Mouse (Mus musculus) embryonic facial prominence, embryonic 14.5 days (tissue): ENCODE results near the gene Nemp2. TPM values are rescaled to one million over a fixed set of nuclear protein-coding genes. Genes with fewer than 3 reads are reported as not detected.
A peak's percentile ranks its signal among the peaks of the same experiment; 100 is the strongest.

ENCODE experiments used
- ATAC-seq: fragments of 200-750 bp; cut with Nextera tagmentation; 2 replicates; pipeline ENCODE4 v1.8.0; 2017; ENCODE audit warnings: low read depth, moderate number of reproducible peaks, moderate TSS enrichment
- DNase-seq: peaks from one replicate; pipeline ENCODE4 v3.0.0-alpha.2; 2015; ENCODE audit warnings: low spot score
- H3K27ac ChIP-seq: fragments of 300-500 bp; sonication (generic); replicated peaks from 2 replicates; pipeline ENCODE4 v1.5.1; 2014; ENCODE audit warnings: low read depth, mild to moderate bottlenecking, low read length, moderate library complexity
- H3K27me3 ChIP-seq: fragments of 300-500 bp; sonication (generic); replicated peaks from 2 replicates; pipeline ENCODE4 v1.6.1; 2014; ENCODE audit warnings: low read length; ENCODE audit not compliant: control insufficient read depth, insufficient read depth
- H3K36me3 ChIP-seq: fragments of 300-500 bp; sonication (generic); 2 replicates; pipeline ENCODE4 v1.6.1; 2014; ENCODE audit warnings: low read length, mixed read lengths; ENCODE audit not compliant: control insufficient read depth, insufficient read depth
- H3K4me1 ChIP-seq: fragments of 300-500 bp; sonication (generic); 2 replicates; pipeline ENCODE4 v1.6.1; 2014; ENCODE audit warnings: antibody characterized with exemption, low read length; ENCODE audit not compliant: control insufficient read depth, insufficient read depth
- H3K4me2 ChIP-seq: fragments of 300-500 bp; sonication (generic); 2 replicates; pipeline ENCODE4 v1.6.1; 2014; ENCODE audit warnings: low read depth, mild to moderate bottlenecking, low read length, moderate library complexity, mixed read lengths
- H3K4me3 ChIP-seq: fragments of 300-500 bp; sonication (generic); 2 replicates; pipeline ENCODE4 v1.5.1; 2014; ENCODE audit warnings: low read depth, mild to moderate bottlenecking, low read length
- H3K9ac ChIP-seq: fragments of 300-500 bp; sonication (generic); 2 replicates; pipeline ENCODE4 v1.6.1; 2014; ENCODE audit warnings: low read depth, mild to moderate bottlenecking, low read length, moderate library complexity, mixed read lengths
- H3K9me3 ChIP-seq: fragments of 300-500 bp; sonication (generic); 2 replicates; pipeline ENCODE4 v1.6.1; 2016; ENCODE audit warnings: low read length; ENCODE audit not compliant: control insufficient read depth
- WGBS: fragments of 180-500 bp; shearing (Covaris S2); extraction: QIAGEN DNeasy Blood & Tissue Kit; methylation state at CpG from one replicate; pipeline ENCODE4 v1.1.7; 2014; 5-methylcytosine and 5-hydroxymethylcytosine counted together
- polyA plus RNA-seq: library from polyadenylated mRNA; unstranded; fragments of >200 nt; fragmentation: Nextera tagmentation; extraction: Ambion mirVana; gene quantifications from 2 replicates; pipeline ENCODE4 v1.2.1, GENCODE M21; 2014

Gene Nemp2
- polyA plus RNA-seq, 1 experiment from 2014 or later = 8.4 TPM

DNA sequence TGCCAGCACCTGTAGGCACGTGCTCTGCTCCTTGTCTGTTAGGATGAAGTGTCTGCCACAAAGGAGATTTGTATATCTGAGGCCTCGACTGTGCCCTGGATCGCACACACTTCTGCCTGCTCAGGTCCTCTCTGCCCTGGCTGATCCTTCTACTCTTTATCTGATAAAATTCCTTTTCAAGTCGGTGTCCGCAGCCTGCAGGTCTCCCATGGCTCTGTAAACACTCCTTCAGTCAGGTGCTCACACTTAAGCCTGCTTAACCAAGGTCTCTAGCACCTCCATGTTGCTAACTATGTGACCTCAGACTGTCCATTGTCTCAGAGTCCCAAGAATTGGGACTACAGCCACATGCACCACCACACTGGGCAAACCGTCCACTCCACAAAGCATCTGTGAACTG is 9.8 kb downstream of the Nemp2 start:
- Histone ChIP-seq H3K4me2 (no peak overlapping the region), H3K4me3 (no peak overlapping the region), H3K27ac (no peak overlapping the region), H3K9ac (no peak overlapping the region), H3K36me3 (peaks cover 44% of the 10 kb centered on the region), H3K27me3 (no peaks in the 10 kb centered on the region), H3K9me3 (no peaks in the 10 kb centered on the region), H3K4me1 (no peaks in the 10 kb centered on the region)
- ATAC-seq (no peak), DNase-seq (no peak)
- WGBS = 77% methylated on average over 6 of the region's 6 CpGs

DNA sequence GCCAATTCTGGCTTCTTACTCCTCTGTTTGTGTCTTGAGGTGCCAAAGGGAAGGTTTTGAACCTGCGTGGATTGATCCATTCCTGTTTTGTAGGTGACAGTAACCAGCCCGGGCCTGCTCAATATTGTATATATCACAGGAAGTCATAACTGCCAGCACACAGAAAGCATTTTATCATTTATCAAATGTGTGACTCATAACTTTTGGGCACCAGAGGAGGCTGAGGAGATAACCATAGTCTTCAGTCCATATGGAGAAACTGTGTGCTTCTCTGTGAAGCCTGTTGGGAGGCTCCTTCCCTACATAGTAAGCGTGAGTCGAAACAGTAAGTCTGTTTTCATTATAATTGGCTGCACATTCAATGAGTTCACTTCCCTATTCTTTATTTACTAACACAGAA is 10.2 kb downstream of the Nemp2 start:
- no peak overlapping the region for H3K27ac ChIP-seq
- no peak overlapping the region for H3K9ac ChIP-seq
- peaks cover 48% of the 10 kb centered on the region for H3K36me3 ChIP-seq
- no peaks in the 10 kb centered on the region for H3K4me1 ChIP-seq
- no peak for ATAC-seq
- H3K27me3 ChIP-seq = no peaks in the 10 kb centered on the region
- 86% methylated on average over 4 of the region's 4 CpGs for WGBS
- H3K4me2 ChIP-seq = no peak overlapping the region
- H3K9me3 ChIP-seq = no peaks in the 10 kb centered on the region
- no peak overlapping the region for H3K4me3 ChIP-seq
- DNase-seq = no peak

DNA sequence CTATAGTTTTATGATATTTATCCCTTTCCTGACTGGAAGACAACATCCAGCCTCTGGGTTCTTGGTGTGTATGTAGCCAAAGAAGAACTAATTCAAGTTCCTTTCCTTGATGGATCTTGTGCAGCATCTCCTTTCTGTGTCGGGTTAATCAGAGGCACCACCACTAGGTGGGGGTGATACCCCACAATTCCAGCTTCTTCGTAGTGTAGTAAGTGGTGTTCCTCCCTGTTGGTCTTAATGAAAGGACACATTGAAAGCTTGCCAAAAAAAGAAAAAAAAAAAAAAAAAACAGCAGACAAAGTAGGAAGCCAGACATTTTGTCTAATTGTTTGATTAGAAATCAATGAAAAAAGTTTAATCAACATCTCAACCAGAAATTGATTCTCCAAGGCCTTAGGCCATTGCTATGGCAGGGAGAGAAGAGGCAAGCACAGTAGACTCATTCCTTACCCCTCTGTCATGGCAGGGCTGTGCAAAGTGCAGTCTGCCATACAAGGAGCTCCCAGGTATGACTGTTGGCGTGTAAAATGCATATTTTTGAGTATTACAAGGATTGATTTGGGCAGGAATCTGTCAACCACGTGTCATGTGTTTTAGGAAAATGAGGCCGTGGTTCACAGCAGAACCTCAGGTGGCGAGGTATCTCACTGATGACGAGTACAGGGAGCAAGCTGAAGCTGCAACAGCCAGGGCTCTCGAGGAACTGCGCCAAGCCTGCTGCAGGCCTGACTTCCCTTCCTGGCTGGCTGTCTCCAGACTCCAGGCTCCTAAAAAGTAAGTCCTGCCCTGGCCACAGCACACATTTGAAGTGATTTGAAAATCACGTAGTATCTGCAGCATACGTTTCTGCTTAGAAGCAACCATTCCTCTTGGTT is 17.9 kb downstream of the Nemp2 start:
- no peaks in the 10 kb centered on the region for H3K27me3 ChIP-seq
- peak; percentile 76; the same call in 1 of the 2 replicates for ATAC-seq
- no peak overlapping the region for H3K9ac ChIP-seq
- peak; percentile 75 for DNase-seq
- H3K9me3 ChIP-seq = no peaks in the 10 kb centered on the region
- no peak overlapping the region for H3K4me2 ChIP-seq
- peaks cover 44% of the 10 kb centered on the region for H3K36me3 ChIP-seq
- 72% methylated on average over 11 of the region's 11 CpGs for WGBS
- no peak overlapping the region for H3K4me3 ChIP-seq
- no peaks in the 10 kb centered on the region; the same call in 1 of the 2 replicates for H3K4me1 ChIP-seq
- no peak overlapping the region for H3K27ac ChIP-seq

DNA sequence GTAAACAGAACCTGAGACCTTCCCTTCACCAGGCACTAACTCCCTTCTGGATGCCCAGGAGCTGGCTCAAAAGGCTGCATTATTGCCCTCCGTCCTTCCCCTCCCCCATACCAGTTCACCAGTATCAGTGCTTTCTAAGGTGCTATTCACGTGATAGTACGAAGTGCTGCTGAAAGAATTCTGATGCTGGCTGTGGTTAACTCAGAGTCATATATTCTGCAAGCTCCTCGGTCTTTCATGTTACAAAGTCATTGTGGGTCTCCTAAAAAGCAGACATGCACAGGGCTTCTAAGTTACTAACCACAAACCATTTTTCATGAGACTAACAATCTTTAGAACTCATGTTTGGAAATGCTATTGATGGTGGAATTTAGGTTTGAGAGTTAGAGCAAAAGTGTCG is 19.6 kb downstream of the Nemp2 start:
- no peaks in the 10 kb centered on the region for H3K27me3 ChIP-seq
- 85% methylated on average over 5 of the region's 5 CpGs for WGBS

DNA sequence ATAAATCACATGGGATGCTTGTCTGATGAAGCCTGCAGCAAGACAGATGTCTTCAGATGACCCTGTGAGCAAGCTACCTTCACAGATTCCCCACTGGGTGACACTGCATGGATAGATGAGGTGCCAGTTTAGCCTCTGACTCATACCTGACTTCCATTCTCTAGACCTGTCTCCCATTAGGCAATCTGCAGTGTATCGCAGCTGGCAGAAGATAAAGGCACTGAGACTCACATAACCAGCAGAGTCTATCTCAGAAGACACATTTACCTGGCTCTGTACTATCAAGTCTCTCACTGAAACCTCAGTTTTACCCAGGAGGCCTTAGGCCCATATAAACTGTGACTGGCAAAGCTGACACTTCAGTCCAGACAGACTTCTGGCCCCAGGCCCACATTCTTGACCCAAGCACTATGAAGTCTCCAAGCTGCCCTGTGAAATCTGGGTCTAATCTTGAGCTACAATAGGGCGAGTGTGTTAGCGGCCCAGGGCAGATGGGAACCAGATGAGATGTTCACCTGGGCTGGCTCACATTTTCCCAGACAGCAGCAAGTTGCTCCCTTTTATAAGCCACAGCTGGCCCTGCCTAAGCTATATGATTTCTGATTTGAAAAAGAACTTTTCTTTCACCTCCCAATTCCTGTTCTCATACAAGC is 22.2 kb downstream of the Nemp2 start:
- Histone ChIP-seq H3K4me2 (no peak overlapping the region), H3K36me3 (peaks cover 23% of the 10 kb centered on the region; the same call in 1 of the 2 replicates), H3K9ac (no peak overlapping the region), H3K27ac (no peak overlapping the region), H3K4me1 (no peaks in the 10 kb centered on the region; the same call in 1 of the 2 replicates), H3K9me3 (no peaks in the 10 kb centered on the region), H3K27me3 (no peaks in the 10 kb centered on the region), H3K4me3 (no peak overlapping the region)
- peak; percentile 24 for DNase-seq
- peak; percentile 50; the same call in 1 of the 2 replicates for ATAC-seq
- 38% methylated on average over 3 of the region's 3 CpGs for WGBS

More for the DNA sequence above, 19.6 kb downstream of the Nemp2 start:
- H3K4me3 ChIP-seq = no peak overlapping the region
- DNase-seq (no peak), ATAC-seq (no peak)
- no peaks in the 10 kb centered on the region; the same call in 1 of the 2 replicates for H3K4me1 ChIP-seq
- H3K27ac ChIP-seq = no peak overlapping the region
- H3K4me2 ChIP-seq = no peak overlapping the region
- H3K9me3 ChIP-seq = no peaks in the 10 kb centered on the region
- peaks cover 38% of the 10 kb centered on the region for H3K36me3 ChIP-seq
- no peak overlapping the region for H3K9ac ChIP-seq

DNA sequence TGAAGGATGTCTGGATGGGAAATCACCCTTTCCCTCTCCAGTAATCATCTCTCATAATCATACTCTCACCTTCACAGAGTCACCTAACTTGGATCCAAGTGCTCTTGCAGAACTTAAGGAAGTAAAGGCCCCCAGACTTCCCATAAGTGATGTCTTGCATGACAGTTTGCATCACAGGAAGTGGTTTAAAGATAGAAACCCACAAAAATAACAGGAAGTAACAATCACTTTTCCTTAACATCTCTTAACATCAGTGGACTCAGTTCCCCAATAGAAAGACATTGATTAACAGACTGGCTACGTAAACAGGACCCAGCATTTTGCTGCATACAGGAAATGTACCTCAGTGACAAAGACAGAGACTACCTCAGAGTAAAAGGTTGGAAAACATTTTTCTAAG is 22.9 kb downstream of the Nemp2 start:
- Histone ChIP-seq H3K9me3 (no peaks in the 10 kb centered on the region), H3K9ac (no peak overlapping the region), H3K4me1 (no peaks in the 10 kb centered on the region; the same call in 1 of the 2 replicates), H3K4me3 (no peak overlapping the region), H3K27ac (no peak overlapping the region), H3K27me3 (no peaks in the 10 kb centered on the region), H3K4me2 (no peak overlapping the region), H3K36me3 (peaks cover 23% of the 10 kb centered on the region; the same call in 1 of the 2 replicates)
- WGBS = 73% methylated on average over 1 of the region's 1 CpGs
- ATAC-seq (no peak), DNase-seq (no peak)

DNA sequence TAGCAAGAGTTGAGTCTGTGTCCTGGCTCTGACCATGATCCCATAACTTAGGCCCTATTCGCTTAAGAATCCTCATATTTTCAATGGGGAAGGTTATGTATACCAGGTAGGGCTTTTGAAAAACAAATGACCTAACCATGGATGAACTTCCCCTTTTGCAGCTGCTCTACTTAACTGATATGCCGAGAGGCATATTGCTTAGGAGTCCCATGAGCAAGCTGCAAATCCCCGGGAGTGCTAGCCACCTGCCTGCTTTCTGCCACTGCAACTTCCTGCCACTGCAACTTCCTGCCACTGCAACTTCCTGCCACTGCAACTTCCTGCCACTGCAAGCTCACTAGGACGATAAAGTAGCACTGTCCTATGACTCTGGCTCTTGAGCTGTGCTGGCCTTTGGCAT is 24.6 kb downstream of the Nemp2 start:
- no peak overlapping the region for H3K4me2 ChIP-seq
- no peaks in the 10 kb centered on the region for H3K27me3 ChIP-seq
- H3K4me1 ChIP-seq = no peaks in the 10 kb centered on the region; the same call in 1 of the 2 replicates
- ATAC-seq (no peak), DNase-seq (no peak)
- no peaks in the 10 kb centered on the region for H3K9me3 ChIP-seq
- WGBS = 80% methylated on average over 4 of the region's 4 CpGs
- no peak overlapping the region for H3K9ac ChIP-seq
- no peak overlapping the region for H3K27ac ChIP-seq
- H3K4me3 ChIP-seq = no peak overlapping the region
- peaks cover 13% of the 10 kb centered on the region; the same call in 1 of the 2 replicates for H3K36me3 ChIP-seq

DNA sequence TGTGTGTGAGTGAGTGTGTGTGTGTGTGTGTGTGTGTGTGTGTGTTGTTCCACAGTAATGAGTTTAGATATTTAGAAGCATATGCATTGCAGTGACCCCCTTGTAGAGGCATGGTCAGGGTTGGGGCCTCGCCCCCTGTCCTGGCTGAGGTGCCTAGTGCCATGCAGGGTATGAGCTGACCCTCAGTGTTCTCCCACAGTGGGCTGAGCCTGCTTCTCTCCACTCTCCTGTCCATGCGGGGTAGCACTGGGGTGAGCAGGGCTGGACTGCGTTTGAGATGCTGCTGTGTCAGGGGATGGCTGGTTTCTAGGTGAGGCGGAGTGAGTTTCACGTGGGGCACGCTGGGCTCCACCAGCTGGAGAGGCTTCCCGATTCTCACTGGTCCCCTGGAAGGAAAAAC is 27.7 kb downstream of the Nemp2 start:
- H3K4me3 ChIP-seq = no peak overlapping the region
- no peaks in the 10 kb centered on the region for H3K9me3 ChIP-seq
- ATAC-seq = no peak
- no peak for DNase-seq
- no peaks in the 10 kb centered on the region for H3K27me3 ChIP-seq
- no peaks in the 10 kb centered on the region for H3K36me3 ChIP-seq
- 73% methylated on average over 7 of the region's 7 CpGs for WGBS
- no peak overlapping the region for H3K4me2 ChIP-seq
- no peaks in the 10 kb centered on the region; the same call in 1 of the 2 replicates for H3K4me1 ChIP-seq
- no peak overlapping the region for H3K9ac ChIP-seq
- no peak overlapping the region for H3K27ac ChIP-seq
